ENCODE assay signal across 8 mouse cellular contexts in genomic region chr17:47688344-47688607, GRCm38 (mm10). TPM values are rescaled to one million over a fixed set of nuclear protein-coding genes. Genes with fewer than 3 reads are reported as not detected.
DNase-seq lines count a peak whose midpoint lies in the region; ATAC-seq and TF ChIP-seq lines count a peak whose summit lies in the region.

TSS of gene Tomm6 (minus strand) at chr17:47688386.

- DNase-seq in kidney, postnatal 0 days (ENCODE audit: low spot score), result no peak
- no peak for DNase-seq in kidney, postnatal 36 days
- no peak for DNase-seq in gonadal fat pad, adult 2 months (ENCODE audit: low read depth)
- DNase-seq in layer of hippocampus, postnatal 10 days (ENCODE audit: low spot score in 2 of 2), result no peak
- DNase-seq in MN1 (ENCODE audit: low spot score), result no peak
- DNase-seq in T-cell, adult 2 months (ENCODE audit: low spot score), result no peak

- H3K4me3 ChIP-seq in kidney, postnatal 0 days (replicated peaks; ENCODE audit: low read depth, low read length), result peak within 1 kb of the TSS; percentile 62
- peak within 1 kb of the TSS; percentile 91 for H3K4me3 ChIP-seq in bone marrow, adult 2 months (replicated peaks; ENCODE audit: control insufficient read depth, low read depth, low read length)
- peak within 1 kb of the TSS; percentile 84 for H3K4me3 ChIP-seq in midbrain, embryonic 13.5 days (replicated peaks)

- 0 out of 2 replicates have a peak, but pooled peaks cover 16% of the 10 kb centered on the region for H3K36me3 ChIP-seq in kidney, postnatal 0 days (ENCODE audit: insufficient read depth, low read length)
- H3K36me3 ChIP-seq in midbrain, embryonic 13.5 days, result peaks cover 21% of the 10 kb centered on the region

- peak within 1 kb of the TSS; percentile 70 for H3K9ac ChIP-seq in kidney, postnatal 0 days (ENCODE audit: low read depth, low read length)
- peak within 1 kb of the TSS; percentile 87 for H3K9ac ChIP-seq in midbrain, embryonic 13.5 days (replicated peaks)

- WGBS in kidney, postnatal 0 days, result 0% methylated on average over 9 of the region's 9 CpGs
- WGBS in bone marrow, adult 2 months, result 2% methylated on average over 9 of the region's 9 CpGs
- 3% methylated on average over 9 of the region's 9 CpGs for WGBS in midbrain, embryonic 13.5 days

- peak within 1 kb of the TSS; percentile 80 for H3K27ac ChIP-seq in kidney, postnatal 0 days
- H3K27ac ChIP-seq in bone marrow, adult 2 months (ENCODE audit: control insufficient read depth, insufficient read depth, low read depth, low read length, poor library complexity), result peak within 1 kb of the TSS; percentile 84
- H3K27ac ChIP-seq in midbrain, embryonic 13.5 days, result peak within 1 kb of the TSS; percentile 90

- H3K4me2 ChIP-seq in kidney, postnatal 0 days (ENCODE audit: low read length), result peak within 1 kb of the TSS; percentile 96
- peak within 1 kb of the TSS; percentile 95 for H3K4me2 ChIP-seq in midbrain, embryonic 13.5 days (replicated peaks)

- TF ChIP-seq POLR2A in bone marrow, adult 2 months (IDR thresholded peaks at IDR 0.05; ENCODE audit: borderline replicate concordance, control insufficient read depth, low read depth, low read length), result no peak

- no peak for TF ChIP-seq CTCF in kidney, postnatal 0 days (IDR thresholded peaks at IDR 0.05; ENCODE audit: low read depth)
- no peak for TF ChIP-seq CTCF in bone marrow, adult 2 months (IDR thresholded peaks at IDR 0.05; ENCODE audit: control insufficient read depth, insufficient read depth, low read length)

- no peaks in the 10 kb centered on the region for H3K9me3 ChIP-seq in kidney, postnatal 0 days (replicated peaks; ENCODE audit: low read length)
- H3K9me3 ChIP-seq in midbrain, embryonic 13.5 days, result no peaks in the 10 kb centered on the region

- ATAC-seq in kidney, postnatal 0 days (replicated peaks; ENCODE audit: low FRiP score, low read depth), result no peak
- ATAC-seq in midbrain, embryonic 13.5 days, result no peak

- H3K4me1 ChIP-seq in kidney, postnatal 0 days (replicated peaks; ENCODE audit: insufficient read depth, low read length), result peaks cover 9% of the 10 kb centered on the region; the same call in 1 of the 2 replicates
- H3K4me1 ChIP-seq in bone marrow, adult 2 months (ENCODE audit: control insufficient read depth, insufficient read depth, low read length), result no peaks in the 10 kb centered on the region; the same call in 1 of the 2 replicates
- H3K4me1 ChIP-seq in midbrain, embryonic 13.5 days (replicated peaks), result peaks cover 22% of the 10 kb centered on the region

- H3K27me3 ChIP-seq in kidney, postnatal 0 days (ENCODE audit: insufficient read depth, low read length), result no peaks in the 10 kb centered on the region
- 0 out of 2 replicates have a peak, but pooled peaks cover 5% of the 10 kb centered on the region for H3K27me3 ChIP-seq in midbrain, embryonic 13.5 days

RNA-seq across cellular contexts. Expression of gene Tomm6, which starts in this region (rescaled TPM):
- 450 and 462 TPM in 2 replicates for polyA plus RNA-seq in kidney, postnatal 0 days (2015; fragmentation: Nextera tagmentation; extraction: Ambion mirVana)
- 127 and 178 TPM in 2 replicates for polyA plus RNA-seq in bone marrow, adult 2 months (2011; ENCODE audit: insufficient read depth, insufficient read length, low replicate concordance, missing spikeins)
- polyA plus RNA-seq in gonadal fat pad, adult 2 months (2012; rRNA removed), result 98.7 and 117 TPM in 2 replicates
- 100 to 1,000 TPM; 221 to 257 TPM for total RNA-seq in layer of hippocampus, postnatal 10 days (2021)
- polyA plus RNA-seq in midbrain, embryonic 13.5 days (2015; fragmentation: Nextera tagmentation; extraction: Ambion mirVana), result 285 and 287 TPM in 2 replicates
